Mouse (Mus musculus) forebrain, embryonic 16.5 days (tissue): ENCODE results near the gene Yy1. TPM values are rescaled to one million over a fixed set of nuclear protein-coding genes. Genes with fewer than 3 reads are reported as not detected.

ENCODE experiments used
- ATAC-seq: fragments of 200-750 bp; cut with Nextera tagmentation; 2 replicates; pipeline ENCODE4 v1.8.0; 2017; ENCODE audit warnings: mild to moderate bottlenecking, moderate library complexity
- H3K27ac ChIP-seq: fragments of 300-500 bp; sonication (generic); 2 replicates; pipeline ENCODE4 v1.5.1; 2014; ENCODE audit warnings: low read length, control low read depth
- H3K27me3 ChIP-seq: fragments of 300-500 bp; sonication (generic); replicated peaks from 2 replicates; pipeline ENCODE4 v1.6.1; 2014; ENCODE audit warnings: low read length; ENCODE audit not compliant: control insufficient read depth, insufficient read depth
- H3K36me3 ChIP-seq: fragments of 300-500 bp; sonication (generic); 2 replicates; pipeline ENCODE4 v1.6.1; 2014; ENCODE audit not compliant: control insufficient read depth, insufficient read depth
- H3K4me1 ChIP-seq: fragments of 300-500 bp; sonication (generic); replicated peaks from 2 replicates; pipeline ENCODE4 v1.6.1; 2014; ENCODE audit warnings: low read length; ENCODE audit not compliant: control insufficient read depth, insufficient read depth
- H3K4me2 ChIP-seq: fragments of 300-500 bp; sonication (generic); 2 replicates; pipeline ENCODE4 v1.6.1; 2014; ENCODE audit warnings: mild to moderate bottlenecking, low read length, control low read depth
- H3K4me3 ChIP-seq: fragments of 300-500 bp; sonication (generic); replicated peaks from 2 replicates; pipeline ENCODE4 v1.5.1; 2014; ENCODE audit warnings: mild to moderate bottlenecking, low read length, control low read depth
- H3K9ac ChIP-seq: fragments of 300-500 bp; sonication (generic); replicated peaks from 2 replicates; pipeline ENCODE4 v1.6.1; 2014; ENCODE audit warnings: low read depth, low read length, control low read depth
- H3K9me3 ChIP-seq: fragments of 300-500 bp; sonication (generic); 2 replicates; pipeline ENCODE4 v1.6.1; 2016; ENCODE audit warnings: low read length; ENCODE audit not compliant: control insufficient read depth
- WGBS: fragments of 180-500 bp; shearing (Covaris S2); extraction: QIAGEN DNeasy Blood & Tissue Kit; methylation state at CpG from one replicate; pipeline ENCODE4 v1.1.7; 2014; 5-methylcytosine and 5-hydroxymethylcytosine counted together
- polyA plus RNA-seq: library from polyadenylated mRNA; unstranded; fragments of >200 nt; fragmentation: Nextera tagmentation; extraction: Ambion mirVana; gene quantifications from 2 replicates; pipeline ENCODE4 v1.2.1, GENCODE M21; 2015

Gene Yy1
- polyA plus RNA-seq, 1 experiment from 2014 or later = 14.0 TPM

- Histone ChIP-seq H3K4me2 (no peak overlapping the region), H3K27ac (no peak overlapping the region), H3K27me3 (no peaks in the 10 kb centered on the region), H3K9ac (no peak overlapping the region), H3K4me3 (no peak overlapping the region), H3K4me1 (peaks cover 14% of the 10 kb centered on the region), H3K36me3 (no peaks in the 10 kb centered on the region; the same call in 1 of the 2 replicates), H3K9me3 (no peaks in the 10 kb centered on the region)
- 82% methylated on average over 5 of the region's 5 CpGs for WGBS
- ATAC-seq = no peak
These were observed 36.9 kb downstream of the Yy1 start for GRCm38 (mm10) chr12:108829636-108830035.

GRCm38 (mm10) chr12:108830358-108830757, 37.6 kb downstream of the Yy1 start:
- Histone ChIP-seq H3K36me3 (no peaks in the 10 kb centered on the region; the same call in 1 of the 2 replicates), H3K27ac (no peak overlapping the region), H3K4me2 (no peak overlapping the region), H3K27me3 (no peaks in the 10 kb centered on the region), H3K9me3 (no peaks in the 10 kb centered on the region), H3K4me3 (no peak overlapping the region), H3K4me1 (peaks cover 20% of the 10 kb centered on the region), H3K9ac (no peak overlapping the region)
- 87% methylated on average over 6 of the region's 6 CpGs for WGBS
- no peak for ATAC-seq

- H3K4me2 ChIP-seq = no peak overlapping the region
- H3K4me3 ChIP-seq = no peak overlapping the region
- 58% methylated on average over 9 of the region's 9 CpGs for whole genome bisulfite sequencing
- H3K27ac ChIP-seq = no peak overlapping the region
- H3K27me3 ChIP-seq = no peaks in the 10 kb centered on the region
- no peak overlapping the region for H3K9ac ChIP-seq
- ATAC-seq = no peak
- peaks cover 28% of the 10 kb centered on the region for H3K4me1 ChIP-seq
- no peaks in the 10 kb centered on the region for H3K36me3 ChIP-seq
- no peaks in the 10 kb centered on the region for H3K9me3 ChIP-seq
These were observed 39.3 kb downstream of the Yy1 start for GRCm38 (mm10) chr12:108831966-108832643.

- H3K4me1 ChIP-seq = peaks cover 35% of the 10 kb centered on the region
- no peaks in the 10 kb centered on the region for H3K36me3 ChIP-seq
- H3K27me3 ChIP-seq = no peaks in the 10 kb centered on the region
- H3K27ac ChIP-seq = no peak overlapping the region
- no peak overlapping the region for H3K9ac ChIP-seq
- ATAC-seq = no peak
- 85% methylated on average over 8 of the region's 8 CpGs for WGBS
- no peak overlapping the region for H3K4me2 ChIP-seq
- H3K4me3 ChIP-seq = no peak overlapping the region
- no peaks in the 10 kb centered on the region for H3K9me3 ChIP-seq
These were observed 40.1 kb downstream of the Yy1 start for GRCm38 (mm10) chr12:108832851-108833250.

GRCm38 (mm10) chr12:108833408-108833807, 40.6 kb downstream of the Yy1 start:
- no peak overlapping the region for H3K27ac ChIP-seq
- no peaks in the 10 kb centered on the region for H3K9me3 ChIP-seq
- H3K4me1 ChIP-seq = peaks cover 41% of the 10 kb centered on the region
- no peaks in the 10 kb centered on the region for H3K36me3 ChIP-seq
- H3K4me3 ChIP-seq = no peak overlapping the region
- H3K4me2 ChIP-seq = no peak overlapping the region
- no peak for ATAC-seq
- no peaks in the 10 kb centered on the region for H3K27me3 ChIP-seq
- 91% methylated on average over 3 of the region's 3 CpGs for WGBS
- no peak overlapping the region for H3K9ac ChIP-seq

GRCm38 (mm10) chr12:108834337-108834736, 41.6 kb downstream of the Yy1 start:
- Histone ChIP-seq H3K9me3 (no peaks in the 10 kb centered on the region), H3K4me3 (no peak overlapping the region; the same call in 1 of the 2 replicates), H3K36me3 (no peaks in the 10 kb centered on the region), H3K27me3 (no peaks in the 10 kb centered on the region), H3K9ac (peak overlapping the region; percentile 84; the same call in 1 of the 2 replicates), H3K4me2 (peak overlapping the region; percentile 88), H3K27ac (no peak overlapping the region), H3K4me1 (peaks cover 41% of the 10 kb centered on the region)
- WGBS = 80% methylated on average over 3 of the region's 3 CpGs
- no peak for ATAC-seq

GRCm38 (mm10) chr12:108834786-108835185, 42.0 kb downstream of the Yy1 start:
- peak overlapping the region; percentile 93 for H3K4me3 ChIP-seq
- H3K36me3 ChIP-seq = no peaks in the 10 kb centered on the region
- 28% methylated on average over 5 of the region's 5 CpGs for WGBS
- no peaks in the 10 kb centered on the region for H3K27me3 ChIP-seq
- peaks cover 42% of the 10 kb centered on the region for H3K4me1 ChIP-seq
- ATAC-seq = no peak
- peak overlapping the region; percentile 88 for H3K4me2 ChIP-seq
- peak overlapping the region; percentile 84 for H3K9ac ChIP-seq
- no peak overlapping the region for H3K27ac ChIP-seq
- no peaks in the 10 kb centered on the region for H3K9me3 ChIP-seq

GRCm38 (mm10) chr12:108835208-108835839, 42.6 kb downstream of the Yy1 start:
- H3K4me1 ChIP-seq = peaks cover 44% of the 10 kb centered on the region
- H3K4me3 ChIP-seq = peak overlapping the region; percentile 93
- H3K4me2 ChIP-seq = peak overlapping the region; percentile 88
- no peaks in the 10 kb centered on the region for H3K36me3 ChIP-seq
- H3K27me3 ChIP-seq = no peaks in the 10 kb centered on the region
- H3K9ac ChIP-seq = peak overlapping the region; percentile 84
- peak; percentile 14 for ATAC-seq
- no peaks in the 10 kb centered on the region for H3K9me3 ChIP-seq
- 2% methylated on average over 49 of the region's 51 CpGs for WGBS
- H3K27ac ChIP-seq = peak overlapping the region; percentile 28; the same call in 1 of the 2 replicates

- WGBS = under 1% methylated on average over 50 of the region's 53 CpGs
- peak within 1 kb of the TSS; percentile 88 for H3K4me2 ChIP-seq
- H3K4me1 ChIP-seq = peaks cover 46% of the 10 kb centered on the region
- peak within 1 kb of the TSS; percentile 83 for H3K27ac ChIP-seq
- H3K9ac ChIP-seq = peak within 1 kb of the TSS; percentile 84
- peak within 1 kb of the TSS; percentile 93 for H3K4me3 ChIP-seq
- no peaks in the 10 kb centered on the region for H3K27me3 ChIP-seq
- H3K9me3 ChIP-seq = no peaks in the 10 kb centered on the region
- ATAC-seq = peak; percentile 99
- H3K36me3 ChIP-seq = no peaks in the 10 kb centered on the region
These were observed 43.2 kb downstream of the Yy1 start, which contains the start of the genes Slc25a29 and Slc25a47 for GRCm38 (mm10) chr12:108835840-108836409. Slc25a29 (minus strand) TSS chr12:108835883. Slc25a47 (plus strand) TSS chr12:108836046.
